Mouse (Mus musculus) gastrocnemius, postnatal 4 days (tissue): ENCODE results near the gene Tnn. TPM values are rescaled to one million over a fixed set of nuclear protein-coding genes. Genes with fewer than 3 reads are reported as not detected.

Experiments used
- DNase-seq, 2 experiments: peaks; one replicate each; pipeline ENCODE4 v3.0.0; 2021 to 2022; ENCODE audit warnings: low spot score in 2 of 2, mixed read lengths in 2 of 2
- total RNA-seq, 2 experiments: library from RNA; stranded (reverse); gene quantifications; 2 replicates each; pipeline ENCODE4 v1.2.3; 2021

The Tnn gene
- total RNA-seq, 2 experiments from 2014 or later = 0.05 to 0.10 TPM

- DNase-seq = no peak
These were observed 70.7 kb downstream of the Tnn start for GRCm38 (mm10) chr1:160082647-160083046.

GRCm38 (mm10) chr1:160080800-160081436 is 72.5 kb downstream of the Tnn start:
- peak; percentile 51 to 76 for DNase-seq

GRCm38 (mm10) chr1:160078882-160079661 is 74.3 kb downstream of the Tnn start:
- DNase-seq = no peak

- DNase-seq = no peak
These were observed 88.7 kb downstream of the Tnn start for GRCm38 (mm10) chr1:160064547-160065144.

- no peak for DNase-seq
These were observed 91.5 kb downstream of the Tnn start for GRCm38 (mm10) chr1:160061725-160062366.

GRCm38 (mm10) chr1:160061321-160061720 is 92.1 kb downstream of the Tnn start:
- no peak for DNase-seq

- DNase-seq = no peak
These were observed 92.8 kb downstream of the Tnn start for GRCm38 (mm10) chr1:160060542-160060941.

- DNase-seq = no peak
These were observed 93.5 kb downstream of the Tnn start for GRCm38 (mm10) chr1:160059908-160060307.

- no peak for DNase-seq
These were observed 95.7 kb downstream of the Tnn start for GRCm38 (mm10) chr1:160057657-160058056.

GRCm38 (mm10) chr1:160054366-160055078 is 98.9 kb downstream of the Tnn start:
- DNase-seq = no peak

- no peak for DNase-seq
These were observed 99.7 kb downstream of the Tnn start for GRCm38 (mm10) chr1:160053510-160054305.

GRCm38 (mm10) chr1:160052556-160053315 is 100.6 kb downstream of the Tnn start:
- DNase-seq = no peak

- no peak for DNase-seq
These were observed 102.5 kb downstream of the Tnn start for GRCm38 (mm10) chr1:160050898-160051297.

GRCm38 (mm10) chr1:160049131-160049880 is 104.1 kb downstream of the Tnn start:
- no peak for DNase-seq

- DNase-seq = no peak
These were observed 105.9 kb downstream of the Tnn start for GRCm38 (mm10) chr1:160047481-160047931.

GRCm38 (mm10) chr1:160046786-160047185 is 106.6 kb downstream of the Tnn start:
- DNase-seq = no peak

GRCm38 (mm10) chr1:160045971-160046370 is 107.4 kb downstream of the Tnn start:
- DNase-seq = no peak

GRCm38 (mm10) chr1:160045056-160045715 is 108.2 kb downstream of the Tnn start:
- DNase-seq = no peak
